Mouse (Mus musculus) stomach, postnatal 0 days (tissue): ENCODE measurements at regions not wholly inside any gene's neighbourhood (a gene's known extent, or its start where the extent isn't known, plus 50 kb on each side); places are given as distances from the start of the nearest gene placed in this dataset.

Experiments used
- ATAC-seq: fragments of 200-750 bp; cut with Nextera tagmentation; 2 replicates; pipeline ENCODE4 v1.8.0; 2017; ENCODE audit not compliant: low FRiP score, low TSS enrichment
- DNase-seq: peaks from one replicate; pipeline ENCODE4 v3.0.0-alpha.2; 2016; ENCODE audit warnings: low spot score
- H3K27ac ChIP-seq: fragments of 300-500 bp; sonication (generic); replicated peaks from 2 replicates; pipeline ENCODE4 v1.5.1; 2014; ENCODE audit warnings: mild to moderate bottlenecking, control low read depth
- H3K27me3 ChIP-seq: fragments of 300-500 bp; sonication (generic); 2 replicates; pipeline ENCODE4 v1.6.1; 2014; ENCODE audit warnings: low read length; ENCODE audit not compliant: control insufficient read depth, insufficient read depth
- H3K36me3 ChIP-seq: fragments of 300-500 bp; sonication (generic); 2 replicates; pipeline ENCODE4 v1.6.1; 2014; ENCODE audit warnings: low read length, mixed read lengths; ENCODE audit not compliant: control insufficient read depth, insufficient read depth
- H3K4me1 ChIP-seq: fragments of 300-500 bp; sonication (generic); replicated peaks from 2 replicates; pipeline ENCODE4 v1.6.1; 2014; ENCODE audit warnings: antibody characterized with exemption; ENCODE audit not compliant: control insufficient read depth, insufficient read depth
- H3K4me2 ChIP-seq: fragments of 300-500 bp; sonication (generic); replicated peaks from 2 replicates; pipeline ENCODE4 v1.6.1; 2014; ENCODE audit warnings: low read depth, mild to moderate bottlenecking, control low read depth, moderate library complexity
- H3K4me3 ChIP-seq: fragments of 300-500 bp; sonication (generic); 2 replicates; pipeline ENCODE4 v1.5.1; 2014; ENCODE audit warnings: low read depth, low read length, control low read depth
- H3K9ac ChIP-seq: fragments of 300-500 bp; sonication (generic); 2 replicates; pipeline ENCODE4 v1.6.1; 2014; ENCODE audit warnings: mild to moderate bottlenecking, low read length, control low read depth, mixed read lengths
- H3K9me3 ChIP-seq: fragments of 300-500 bp; sonication (generic); 2 replicates; pipeline ENCODE4 v1.6.1; 2016; ENCODE audit warnings: low read length; ENCODE audit not compliant: control insufficient read depth
- CTCF ChIP-seq: IDR thresholded peaks from 2 replicates; pipeline ENCODE4 v1.5.1; 2016; ENCODE audit warnings: antibody characterized with exemption, low read depth, mild to moderate bottlenecking, moderate library complexity
- EP300 ChIP-seq: optimal IDR thresholded peaks from 2 replicates; pipeline ENCODE3; 2016; ENCODE audit warnings: antibody characterized with exemption
- WGBS: fragments of 180-500 bp; shearing (Covaris S2); extraction: QIAGEN DNeasy Blood & Tissue Kit; methylation state at CpG from one replicate; pipeline ENCODE4 v1.1.7; 2014; 5-methylcytosine and 5-hydroxymethylcytosine counted together

- TF ChIP-seq EP300: no peak
- TF ChIP-seq CTCF: no peak
- no peaks in the 10 kb centered on the region for H3K9me3 ChIP-seq
- ATAC-seq: no peak
Observed at GRCm38 (mm10) chr1:23655768-23656167, 105.8 kb upstream of the B3gat2 start.

GRCm38 (mm10) chr1:23656302-23656701 lies 105.3 kb upstream of the B3gat2 start:
- no peak for TF ChIP-seq CTCF
- TF ChIP-seq EP300: no peak
- Histone ChIP-seq H3K36me3 (no peaks in the 10 kb centered on the region), H3K9me3 (no peaks in the 10 kb centered on the region), H3K4me1 (no peaks in the 10 kb centered on the region), H3K4me2 (peak overlapping the region; percentile 29; the same call in 1 of the 2 replicates), H3K9ac (no peak overlapping the region), H3K27ac (no peak overlapping the region), H3K27me3 (no peaks in the 10 kb centered on the region), H3K4me3 (no peak overlapping the region)
- no peak for ATAC-seq
- DNase-seq: no peak
- 39% methylated on average over 12 of the region's 12 CpGs for WGBS

More at GRCm38 (mm10) chr1:23655768-23656167, 105.8 kb upstream of the B3gat2 start:
- no peaks in the 10 kb centered on the region for H3K4me1 ChIP-seq
- H3K9ac ChIP-seq: no peak overlapping the region
- 91% methylated on average over 1 of the region's 1 CpGs for WGBS
- no peak overlapping the region for H3K27ac ChIP-seq
- no peaks in the 10 kb centered on the region for H3K27me3 ChIP-seq
- DNase-seq: no peak
- no peaks in the 10 kb centered on the region for H3K36me3 ChIP-seq
- no peak overlapping the region for H3K4me3 ChIP-seq
- H3K4me2 ChIP-seq: no peak overlapping the region

GRCm38 (mm10) chr1:23656718-23657117 lies 104.8 kb upstream of the B3gat2 start:
- Histone ChIP-seq H3K4me1 (no peaks in the 10 kb centered on the region), H3K27me3 (no peaks in the 10 kb centered on the region), H3K4me2 (no peak overlapping the region; the same call in 1 of the 2 replicates), H3K4me3 (no peak overlapping the region), H3K9me3 (no peaks in the 10 kb centered on the region), H3K36me3 (no peaks in the 10 kb centered on the region), H3K9ac (no peak overlapping the region), H3K27ac (no peak overlapping the region)
- no peak for TF ChIP-seq CTCF
- TF ChIP-seq EP300: no peak
- DNase-seq: no peak
- ATAC-seq: no peak
- WGBS: 52% methylated on average over 8 of the region's 8 CpGs

- H3K4me3 ChIP-seq: no peak overlapping the region
- TF ChIP-seq CTCF (no peak), EP300 (no peak)
- no peak overlapping the region for H3K27ac ChIP-seq
- no peaks in the 10 kb centered on the region for H3K36me3 ChIP-seq
- no peak overlapping the region for H3K9ac ChIP-seq
- H3K9me3 ChIP-seq: no peaks in the 10 kb centered on the region
- no peak for ATAC-seq
- no peak overlapping the region for H3K4me2 ChIP-seq
- no peaks in the 10 kb centered on the region for H3K4me1 ChIP-seq
- DNase-seq: no peak
- WGBS: 78% methylated on average over 4 of the region's 4 CpGs
- no peaks in the 10 kb centered on the region for H3K27me3 ChIP-seq
Observed at GRCm38 (mm10) chr1:23670514-23670913, 91.0 kb upstream of the B3gat2 start.

- H3K9me3 ChIP-seq: no peaks in the 10 kb centered on the region
- no peaks in the 10 kb centered on the region for H3K36me3 ChIP-seq
- 81% methylated on average over 6 of the region's 6 CpGs for WGBS
- TF ChIP-seq CTCF (no peak), EP300 (no peak)
- no peak overlapping the region for H3K4me3 ChIP-seq
- H3K27me3 ChIP-seq: no peaks in the 10 kb centered on the region
- no peaks in the 10 kb centered on the region for H3K4me1 ChIP-seq
- DNase-seq (no peak), ATAC-seq (no peak)
- H3K9ac ChIP-seq: no peak overlapping the region
- no peak overlapping the region for H3K4me2 ChIP-seq
- H3K27ac ChIP-seq: no peak overlapping the region
Observed at GRCm38 (mm10) chr1:23674357-23674756, 87.2 kb upstream of the B3gat2 start.

- Histone ChIP-seq H3K4me1 (no peaks in the 10 kb centered on the region), H3K9me3 (no peaks in the 10 kb centered on the region), H3K9ac (no peak overlapping the region), H3K27me3 (no peaks in the 10 kb centered on the region), H3K4me3 (no peak overlapping the region), H3K36me3 (no peaks in the 10 kb centered on the region), H3K27ac (no peak overlapping the region), H3K4me2 (no peak overlapping the region)
- TF ChIP-seq CTCF: no peak
- no peak for TF ChIP-seq EP300
- no peak for ATAC-seq
- no peak for DNase-seq
- WGBS: 63% methylated on average over 2 of the region's 2 CpGs
Observed at GRCm38 (mm10) chr1:23676301-23676700, 85.3 kb upstream of the B3gat2 start.
